Mouse (Mus musculus) intestine, embryonic 16.5 days (tissue): Measurements from ENCODE around the gene Klk4. TPM values are rescaled to one million over a fixed set of nuclear protein-coding genes. Genes with fewer than 3 reads are reported as not detected.

ENCODE experiments used
- ATAC-seq: fragments of 200-750 bp; cut with Nextera tagmentation; 2 replicates; pipeline ENCODE4 v1.8.0; 2017; ENCODE audit warnings: moderate TSS enrichment, moderate library complexity
- H3K27ac ChIP-seq: fragments of 300-500 bp; sonication (generic); 2 replicates; pipeline ENCODE4 v1.5.1; 2014; ENCODE audit warnings: mild to moderate bottlenecking, low read length
- H3K27me3 ChIP-seq: fragments of 300-500 bp; sonication (generic); replicated peaks from 2 replicates; pipeline ENCODE4 v1.6.1; 2014; ENCODE audit warnings: low read length, control low read depth, mixed read lengths; ENCODE audit not compliant: control insufficient read depth, insufficient read depth
- H3K36me3 ChIP-seq: fragments of 300-500 bp; sonication (generic); 2 replicates; pipeline ENCODE4 v1.6.1; 2014; ENCODE audit warnings: low read length, control low read depth; ENCODE audit not compliant: control insufficient read depth, insufficient read depth
- H3K4me1 ChIP-seq: fragments of 300-500 bp; sonication (generic); 2 replicates; pipeline ENCODE4 v1.6.1; 2014; ENCODE audit warnings: low read length, control low read depth, mixed read lengths; ENCODE audit not compliant: control insufficient read depth, insufficient read depth
- H3K4me2 ChIP-seq: fragments of 300-500 bp; sonication (generic); 2 replicates; pipeline ENCODE4 v1.6.1; 2014; ENCODE audit warnings: low read depth, low read length, control low read depth
- H3K4me3 ChIP-seq: fragments of 300-500 bp; sonication (generic); 2 replicates; pipeline ENCODE4 v1.5.1; 2014; ENCODE audit warnings: mild to moderate bottlenecking, low read length
- H3K9ac ChIP-seq: fragments of 300-500 bp; sonication (generic); 2 replicates; pipeline ENCODE4 v1.6.1; 2014; ENCODE audit warnings: low read depth, low read length
- H3K9me3 ChIP-seq: fragments of 300-500 bp; sonication (generic); 2 replicates; pipeline ENCODE4 v1.6.1; 2016; ENCODE audit warnings: low read length, control low read depth; ENCODE audit not compliant: control insufficient read depth
- WGBS: fragments of 180-500 bp; shearing (Covaris S2); extraction: QIAGEN DNeasy Blood & Tissue Kit; methylation state at CpG from one replicate; pipeline ENCODE4 v1.1.7; 2014; 5-methylcytosine and 5-hydroxymethylcytosine counted together
- polyA plus RNA-seq: library from polyadenylated mRNA; unstranded; fragments of >200 nt; fragmentation: Nextera tagmentation; extraction: Ambion mirVana; gene quantifications from 2 replicates; pipeline ENCODE4 v1.2.1, GENCODE M21; 2015

Klk4 gene
- polyA plus RNA-seq = not detected in 2 replicates

DNA sequence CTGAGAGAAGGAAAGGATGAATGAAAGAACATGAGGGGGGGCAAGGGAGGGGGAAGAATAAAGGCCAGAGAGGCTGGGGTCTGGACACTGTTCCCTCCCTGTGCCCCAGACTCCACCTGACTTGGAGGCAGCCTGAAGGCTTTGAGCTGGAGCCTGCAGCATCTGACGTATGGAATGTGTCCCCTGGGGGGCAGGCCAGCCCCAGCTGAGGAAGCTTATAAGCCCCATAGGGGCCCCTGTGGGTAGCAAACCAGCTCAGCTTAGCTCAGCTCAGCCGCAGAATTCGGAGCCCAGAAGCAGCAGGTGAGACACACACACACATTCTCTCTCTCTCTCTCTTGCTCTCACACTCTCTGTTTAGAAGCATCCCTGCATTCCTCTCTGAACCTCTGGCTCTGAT lies at the start of gene Klk4:
Gene Klk4, plus strand, starts transcription at position 249 of the 400 bp plus-strand sequence.
- WGBS = 14% methylated on average over 3 of the region's 3 CpGs
- Histone ChIP-seq H3K27ac (no peak within 1 kb of the TSS), H3K4me1 (no peaks in the 10 kb centered on the region), H3K9me3 (no peaks in the 10 kb centered on the region), H3K9ac (no peak within 1 kb of the TSS), H3K4me3 (no peak within 1 kb of the TSS), H3K4me2 (no peak within 1 kb of the TSS), H3K36me3 (no peaks in the 10 kb centered on the region), H3K27me3 (0 out of 2 replicates have a peak, but pooled peaks cover 2% of the 10 kb centered on the region)
- no peak for ATAC-seq

DNA sequence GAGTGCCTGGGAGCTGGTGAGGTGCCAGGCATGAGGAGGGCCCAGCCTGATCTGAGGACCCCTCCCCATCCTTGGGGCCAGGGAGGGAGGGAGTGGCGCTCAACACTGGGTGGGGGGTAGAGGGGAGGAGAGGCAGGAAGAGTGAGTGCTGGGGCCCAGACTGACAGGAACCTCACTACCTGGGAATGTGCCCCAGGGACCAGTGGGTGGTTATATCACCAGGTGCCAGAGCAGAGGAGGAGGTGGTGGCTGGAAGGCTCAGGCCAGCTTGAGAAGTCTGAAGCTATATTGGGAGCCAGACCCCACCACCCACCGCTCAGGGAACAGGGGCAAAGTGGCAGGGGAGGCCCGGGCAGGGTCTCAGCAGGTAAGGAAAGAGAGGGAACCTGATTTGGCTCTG lies 39.3 kb upstream of the Klk4 start, which contains the start of gene Klk5:
Gene Klk5, plus strand, starts transcription at position 271 of the 400 bp plus-strand sequence.
- no peaks in the 10 kb centered on the region for H3K27me3 ChIP-seq
- 46% methylated on average over 3 of the region's 3 CpGs for WGBS
- H3K36me3 ChIP-seq = no peaks in the 10 kb centered on the region
- H3K9me3 ChIP-seq = no peaks in the 10 kb centered on the region
- no peak within 1 kb of the TSS for H3K27ac ChIP-seq
- no peak within 1 kb of the TSS for H3K4me3 ChIP-seq
- ATAC-seq = no peak
- H3K4me1 ChIP-seq = no peaks in the 10 kb centered on the region
- H3K4me2 ChIP-seq = no peak within 1 kb of the TSS
- no peak within 1 kb of the TSS for H3K9ac ChIP-seq

DNA sequence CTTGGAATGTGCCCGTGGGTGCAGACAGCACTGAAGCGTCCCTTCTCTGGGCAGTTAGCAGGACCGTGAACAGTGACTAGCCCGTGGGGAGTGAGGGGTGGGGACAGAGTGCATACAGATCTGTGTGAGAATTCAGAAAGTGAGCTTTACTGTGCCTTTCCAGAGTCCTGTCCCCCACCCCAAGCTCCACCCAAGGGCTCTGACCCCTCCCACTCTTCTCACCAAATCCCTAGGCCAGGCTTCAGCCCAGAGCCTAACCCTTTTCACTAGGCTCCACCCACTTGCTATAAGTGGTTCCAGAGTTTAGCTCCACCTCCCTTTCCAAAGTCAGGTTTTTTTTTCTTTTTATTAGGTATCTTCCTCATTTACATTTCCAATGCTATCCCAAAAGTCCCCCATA lies 37.2 kb upstream of the Klk4 start:
- Histone ChIP-seq H3K4me2 (no peak overlapping the region), H3K9me3 (no peaks in the 10 kb centered on the region), H3K4me1 (no peaks in the 10 kb centered on the region), H3K27ac (no peak overlapping the region), H3K9ac (no peak overlapping the region), H3K36me3 (no peaks in the 10 kb centered on the region), H3K4me3 (no peak overlapping the region), H3K27me3 (no peaks in the 10 kb centered on the region)
- ATAC-seq = no peak
- WGBS = 85% methylated on average over 4 of the region's 4 CpGs

DNA sequence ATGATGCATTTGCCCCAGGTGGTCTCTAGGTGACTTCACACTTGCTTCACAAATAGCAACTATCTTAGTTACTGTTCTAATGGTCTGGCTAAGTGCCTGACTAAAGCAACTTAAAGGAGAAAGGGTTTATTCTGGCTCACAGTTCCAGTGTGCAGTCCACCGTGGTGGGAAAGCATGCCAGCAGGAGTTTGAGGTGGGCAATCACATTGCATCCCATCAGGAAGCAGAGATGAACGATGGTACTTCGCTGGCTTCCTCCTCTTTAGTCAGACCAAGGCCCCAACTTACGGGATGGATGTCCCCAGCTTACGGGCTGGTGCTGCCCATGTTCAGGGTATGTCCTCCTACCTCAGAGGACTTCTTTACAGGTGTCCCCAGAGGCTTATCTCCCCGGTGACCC lies 29.3 kb upstream of the Klk4 start:
- H3K4me2 ChIP-seq = no peak overlapping the region
- no peaks in the 10 kb centered on the region for H3K9me3 ChIP-seq
- no peaks in the 10 kb centered on the region for H3K36me3 ChIP-seq
- H3K4me3 ChIP-seq = no peak overlapping the region
- no peak overlapping the region for H3K27ac ChIP-seq
- H3K9ac ChIP-seq = no peak overlapping the region
- WGBS = 88% methylated on average over 6 of the region's 6 CpGs
- H3K27me3 ChIP-seq = no peaks in the 10 kb centered on the region
- no peak for ATAC-seq
- H3K4me1 ChIP-seq = no peaks in the 10 kb centered on the region

DNA sequence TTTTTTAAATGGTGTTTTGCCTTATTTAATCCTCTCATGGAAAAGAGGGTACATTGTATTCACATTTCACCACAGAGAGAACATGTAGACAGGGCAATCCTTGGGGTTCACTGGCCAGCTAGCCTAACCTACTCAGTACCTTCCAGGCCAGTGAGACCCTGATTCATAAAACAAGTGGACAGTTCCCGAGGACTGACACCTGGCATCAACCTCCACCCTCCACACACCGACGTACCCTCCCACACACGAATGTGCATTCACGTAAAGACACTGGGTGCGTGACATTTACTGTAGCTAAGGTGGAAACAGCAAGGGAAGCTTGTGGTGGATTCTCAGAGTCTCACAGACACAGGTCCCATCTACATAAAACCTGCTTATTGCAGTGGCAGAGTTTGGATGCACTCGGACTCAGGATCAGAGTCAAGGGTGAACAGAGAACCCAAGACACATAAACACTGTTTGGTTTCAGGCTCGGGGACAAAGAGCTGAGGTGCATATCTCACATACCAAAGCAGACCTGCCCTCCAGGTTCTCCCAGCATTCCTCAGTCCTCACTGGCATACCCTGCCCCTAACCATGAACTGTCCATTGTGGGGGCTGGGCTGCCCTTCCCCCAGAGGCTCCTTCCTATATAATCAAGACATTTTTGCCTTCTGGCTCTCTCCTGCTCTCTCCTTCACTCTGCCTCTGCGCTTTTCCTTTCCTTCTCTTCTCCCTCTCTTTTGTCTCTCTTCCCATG lies 26.1 kb upstream of the Klk4 start:
- Histone ChIP-seq H3K4me1 (no peaks in the 10 kb centered on the region), H3K4me3 (no peak overlapping the region), H3K9me3 (no peaks in the 10 kb centered on the region), H3K4me2 (no peak overlapping the region), H3K9ac (no peak overlapping the region), H3K27ac (no peak overlapping the region), H3K27me3 (no peaks in the 10 kb centered on the region), H3K36me3 (no peaks in the 10 kb centered on the region)
- ATAC-seq = no peak
- 67% methylated on average over 9 of the region's 9 CpGs for WGBS

DNA sequence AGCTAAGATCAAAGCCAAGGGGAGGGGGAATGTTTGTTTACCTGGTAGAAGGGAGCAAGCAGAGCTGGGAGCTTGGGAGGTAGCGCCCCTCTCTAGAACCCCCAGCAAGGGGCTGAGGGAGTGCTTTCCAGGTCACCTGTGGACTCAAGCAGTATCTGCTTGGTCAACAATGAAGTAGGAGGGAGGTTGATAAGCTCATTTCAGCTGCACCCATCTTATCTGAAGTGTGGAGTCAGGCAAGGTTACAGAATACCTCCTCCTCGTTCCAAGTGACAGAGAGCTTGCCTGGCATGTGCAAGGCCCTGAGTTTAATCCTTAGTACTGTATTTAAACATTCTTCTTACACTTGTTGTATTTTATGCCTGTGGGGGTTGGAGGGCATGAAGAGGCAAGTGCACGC lies 25.3 kb upstream of the Klk4 start:
- Histone ChIP-seq H3K4me3 (no peak overlapping the region), H3K4me2 (no peak overlapping the region), H3K9ac (no peak overlapping the region), H3K4me1 (no peaks in the 10 kb centered on the region), H3K36me3 (no peaks in the 10 kb centered on the region), H3K27ac (no peak overlapping the region), H3K27me3 (no peaks in the 10 kb centered on the region), H3K9me3 (no peaks in the 10 kb centered on the region)
- ATAC-seq = no peak
- WGBS = 55% methylated on average over 3 of the region's 3 CpGs

DNA sequence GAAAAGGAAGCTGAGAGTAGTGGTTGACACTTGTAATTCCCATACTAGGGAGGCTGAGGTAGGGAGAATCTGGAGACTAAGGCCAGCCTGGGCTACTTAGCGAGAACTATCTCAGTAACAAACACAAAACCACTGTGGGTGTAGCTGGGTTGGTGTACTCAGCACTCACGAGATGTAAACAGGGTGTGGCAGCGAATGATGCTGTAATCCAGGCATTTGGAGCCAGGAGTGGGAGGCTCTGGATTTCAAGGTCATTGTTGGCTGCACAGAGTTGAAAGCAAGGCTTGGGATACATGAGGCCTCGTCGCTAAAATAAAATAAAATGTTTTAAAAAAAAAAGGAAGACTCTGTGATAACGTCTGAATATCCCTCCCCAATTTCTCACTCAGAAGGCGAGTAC lies 24.7 kb upstream of the Klk4 start:
- no peak overlapping the region for H3K4me2 ChIP-seq
- H3K4me1 ChIP-seq = no peaks in the 10 kb centered on the region
- no peaks in the 10 kb centered on the region for H3K36me3 ChIP-seq
- H3K9ac ChIP-seq = no peak overlapping the region
- H3K27me3 ChIP-seq = no peaks in the 10 kb centered on the region
- 73% methylated on average over 7 of the region's 7 CpGs for WGBS
- H3K4me3 ChIP-seq = no peak overlapping the region
- no peaks in the 10 kb centered on the region for H3K9me3 ChIP-seq
- H3K27ac ChIP-seq = no peak overlapping the region
- no peak for ATAC-seq

DNA sequence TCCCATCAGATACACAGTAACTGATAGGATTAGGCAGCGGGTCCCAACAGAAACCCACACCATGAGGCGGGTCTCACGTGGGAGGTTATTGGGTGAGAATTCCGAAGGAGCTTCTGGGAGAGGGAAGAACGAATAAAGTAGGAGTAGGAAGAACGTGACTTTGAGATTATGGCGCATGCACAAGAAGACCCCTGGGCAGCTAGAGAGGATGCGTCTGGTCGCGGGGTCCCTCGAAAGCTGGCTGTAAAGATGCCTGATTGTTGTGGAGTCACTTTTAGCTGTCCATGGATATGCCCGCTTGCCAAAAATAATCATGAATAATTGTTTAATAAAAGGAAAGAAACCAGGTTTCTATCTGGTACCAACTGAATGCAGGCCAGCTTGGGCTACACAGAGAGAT lies 23.5 kb upstream of the Klk4 start:
- no peaks in the 10 kb centered on the region for H3K36me3 ChIP-seq
- H3K27me3 ChIP-seq = no peaks in the 10 kb centered on the region
- H3K4me1 ChIP-seq = no peaks in the 10 kb centered on the region
- no peak overlapping the region for H3K4me2 ChIP-seq
- H3K27ac ChIP-seq = no peak overlapping the region
- no peaks in the 10 kb centered on the region for H3K9me3 ChIP-seq
- H3K9ac ChIP-seq = no peak overlapping the region
- WGBS = 88% methylated on average over 12 of the region's 12 CpGs
- no peak overlapping the region for H3K4me3 ChIP-seq
- ATAC-seq = no peak

DNA sequence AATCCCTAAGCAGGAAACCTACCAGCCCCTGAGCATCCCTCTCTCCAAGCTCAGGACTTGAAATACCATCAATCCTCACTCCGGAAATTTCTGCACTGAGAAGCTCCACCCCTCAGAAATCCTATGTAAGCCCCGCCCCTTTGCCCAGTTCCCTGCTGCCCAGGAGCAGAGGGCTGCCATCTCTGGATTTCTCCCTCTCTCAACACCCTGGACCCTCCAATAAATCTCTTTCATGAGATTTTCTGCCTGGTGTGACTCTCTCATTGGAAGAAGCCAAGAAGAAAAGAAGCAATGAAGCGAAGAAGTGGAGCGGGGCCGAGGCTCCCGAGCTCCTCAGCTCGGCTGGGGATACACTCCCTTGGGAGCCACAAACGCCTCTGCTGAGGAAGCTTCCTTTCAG lies 20.5 kb upstream of the Klk4 start:
- Histone ChIP-seq H3K27me3 (no peaks in the 10 kb centered on the region), H3K27ac (no peak overlapping the region), H3K9ac (no peak overlapping the region), H3K9me3 (no peaks in the 10 kb centered on the region), H3K36me3 (no peaks in the 10 kb centered on the region), H3K4me3 (no peak overlapping the region), H3K4me1 (no peaks in the 10 kb centered on the region), H3K4me2 (no peak overlapping the region)
- no peak for ATAC-seq
- 72% methylated on average over 8 of the region's 8 CpGs for WGBS

DNA sequence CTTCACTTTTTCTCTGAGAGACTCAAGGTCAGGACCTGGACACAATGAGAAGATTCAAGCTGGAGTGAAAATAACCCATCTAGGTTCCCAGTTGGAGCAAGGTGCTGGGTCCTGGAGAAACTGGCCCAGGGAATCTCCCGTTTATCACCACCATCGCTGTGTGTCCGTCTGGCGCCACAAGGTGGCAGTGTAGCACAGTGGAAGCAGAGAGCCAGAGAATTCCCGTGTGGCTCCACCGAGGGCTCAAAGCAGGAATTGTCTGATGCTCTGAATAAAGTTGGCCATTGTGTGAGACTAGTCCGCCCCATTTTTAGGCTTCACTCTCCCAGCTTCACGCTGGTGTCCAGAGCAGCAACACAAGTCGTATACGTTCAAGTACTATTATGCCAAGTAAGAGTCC lies 7.7 kb upstream of the Klk4 start:
- WGBS = 7% methylated on average over 10 of the region's 10 CpGs
- Histone ChIP-seq H3K9me3 (no peaks in the 10 kb centered on the region), H3K4me2 (no peak overlapping the region), H3K27ac (no peak overlapping the region), H3K4me3 (no peak overlapping the region), H3K9ac (no peak overlapping the region), H3K36me3 (no peaks in the 10 kb centered on the region), H3K27me3 (no peaks in the 10 kb centered on the region), H3K4me1 (no peaks in the 10 kb centered on the region)
- no peak for ATAC-seq
